ENCODE assay signal across 19 mouse cellular contexts in genomic region chr15:37046131-37046530, GRCm38 (mm10). TPM values are rescaled to one million over a fixed set of nuclear protein-coding genes. Genes with fewer than 3 reads are reported as not detected.
A peak's percentile ranks its signal among the peaks of the same experiment; 100 is the strongest.
DNase-seq lines count a peak whose midpoint lies in the region; ATAC-seq and TF ChIP-seq lines count a peak whose summit lies in the region.
"Had no signal": no experiment of that assay in that cellular context is flagged by ENCODE, and none has a peak within 500 bp of the region (broad histone marks: within the 10 kb centered on the region; RNA-seq: fewer than 3 reads in every experiment).

No protein-coding gene starts in this region.

- H3K4me3 ChIP-seq in heart, postnatal 0 days (ENCODE audit: low read depth, low read length): no peak overlapping the region
- H3K4me3 ChIP-seq in lung, postnatal 0 days (ENCODE audit: low read depth, low read length): no peak overlapping the region
- H3K4me3 ChIP-seq in lung, adult 2 months (replicated peaks; ENCODE audit: extremely low read depth, low read depth, low read length): no peak overlapping the region
- no peak overlapping the region for H3K4me3 ChIP-seq in kidney, embryonic 16.5 days (ENCODE audit: low read length)
- no peak overlapping the region for H3K4me3 ChIP-seq in thymus, adult 2 months (ENCODE audit: control insufficient read depth, insufficient read depth, low read length)
- H3K4me3 ChIP-seq: embryonic facial prominence, embryonic 15.5 days; hindbrain, embryonic 13.5 days; liver, embryonic 13.5 days; midbrain, embryonic 13.5 days had no signal

- H3K9me3 ChIP-seq in heart, postnatal 0 days (replicated peaks; ENCODE audit: control insufficient read depth, low read length): peaks cover under 1% of the 10 kb centered on the region; the same call in 1 of the 2 replicates
- no peaks in the 10 kb centered on the region for H3K9me3 ChIP-seq in lung, postnatal 0 days (ENCODE audit: low read length)
- H3K9me3 ChIP-seq in kidney, embryonic 16.5 days (ENCODE audit: low read length): no peaks in the 10 kb centered on the region
- H3K9me3 ChIP-seq: embryonic facial prominence, embryonic 15.5 days; hindbrain, embryonic 13.5 days; liver, embryonic 13.5 days; midbrain, embryonic 13.5 days had no signal

- WGBS in heart, postnatal 0 days: 63% methylated on average over 7 of the region's 7 CpGs
- 73% methylated on average over 7 of the region's 7 CpGs for WGBS in lung, postnatal 0 days
- WGBS in lung, adult 2 months: 46% methylated on average over 7 of the region's 7 CpGs
- WGBS in kidney, embryonic 16.5 days: 66% methylated on average over 7 of the region's 7 CpGs
- 94% methylated on average over 7 of the region's 7 CpGs for WGBS in thymus, adult 2 months

- TF ChIP-seq CTCF in heart, postnatal 0 days (IDR thresholded peaks at IDR 0.05; ENCODE audit: low read depth): no peak
- no peak for TF ChIP-seq CTCF in lung, postnatal 0 days (IDR thresholded peaks at IDR 0.05)
- no peak for TF ChIP-seq CTCF in lung, adult 2 months (IDR thresholded peaks at IDR 0.05; ENCODE audit: insufficient read depth, low read length)
- TF ChIP-seq CTCF in thymus, adult 2 months (IDR thresholded peaks at IDR 0.05; ENCODE audit: borderline replicate concordance, control insufficient read depth, extremely low read depth, insufficient read depth, low read length, poor library complexity): no peak

- H3K27me3 ChIP-seq in heart, postnatal 0 days (ENCODE audit: control insufficient read depth, insufficient read depth, low read length): no peaks in the 10 kb centered on the region
- H3K27me3 ChIP-seq in lung, postnatal 0 days (replicated peaks; ENCODE audit: insufficient read depth, low read length): no peaks in the 10 kb centered on the region
- no peaks in the 10 kb centered on the region for H3K27me3 ChIP-seq in kidney, embryonic 16.5 days (ENCODE audit: insufficient read depth, low read length)
- H3K27me3 ChIP-seq in thymus, adult 2 months (ENCODE audit: control insufficient read depth, insufficient read depth, low read length): no peaks in the 10 kb centered on the region
- H3K27me3 ChIP-seq: embryonic facial prominence, embryonic 15.5 days; hindbrain, embryonic 13.5 days; liver, embryonic 13.5 days; midbrain, embryonic 13.5 days had no signal

- H3K27ac ChIP-seq in heart, postnatal 0 days (ENCODE audit: low read depth): no peak overlapping the region
- no peak overlapping the region for H3K27ac ChIP-seq in lung, postnatal 0 days (ENCODE audit: low read length)
- H3K27ac ChIP-seq in kidney, embryonic 16.5 days (ENCODE audit: low read length): no peak overlapping the region; the same call in 1 of the 2 replicates
- H3K27ac ChIP-seq in thymus, adult 2 months (ENCODE audit: control insufficient read depth, insufficient read depth, low read length): no peak overlapping the region
- H3K27ac ChIP-seq: embryonic facial prominence, embryonic 15.5 days; liver, embryonic 13.5 days; macrophage; midbrain, embryonic 13.5 days had no signal

- no peak overlapping the region for H3K4me2 ChIP-seq in heart, postnatal 0 days (ENCODE audit: low read depth, low read length)
- H3K4me2 ChIP-seq in lung, postnatal 0 days (replicated peaks; ENCODE audit: low read depth, low read length): no peak overlapping the region
- no peak overlapping the region for H3K4me2 ChIP-seq in kidney, embryonic 16.5 days (replicated peaks; ENCODE audit: low read depth, low read length)
- H3K4me2 ChIP-seq: embryonic facial prominence, embryonic 15.5 days; heart, embryonic 11.5 days; hindbrain, embryonic 13.5 days; liver, embryonic 13.5 days; midbrain, embryonic 13.5 days had no signal

- ATAC-seq in heart, postnatal 0 days (ENCODE audit: insufficient read depth, low read depth): 0 out of 2 replicates have a peak, but pooled peaks have one; percentile 30
- 0 out of 2 replicates have a peak, but pooled peaks have one; percentile 25 for ATAC-seq in lung, postnatal 0 days
- peak; percentile 15; the same call in 1 of the 2 replicates for ATAC-seq in kidney, embryonic 16.5 days (ENCODE audit: low FRiP score, low TSS enrichment)
- ATAC-seq: intestine, embryonic 16.5 days; midbrain, embryonic 13.5 days had no signal

- TF ChIP-seq POLR2A in lung, adult 2 months (IDR thresholded peaks at IDR 0.05; ENCODE audit: borderline replicate concordance, extremely low read depth, low read depth, low read length): no peak
- TF ChIP-seq POLR2A in thymus, adult 2 months (IDR thresholded peaks at IDR 0.05; ENCODE audit: control insufficient read depth, extremely low read depth, insufficient read depth, low read length, poor library complexity): no peak

- H3K4me1 ChIP-seq in heart, postnatal 0 days (ENCODE audit: control insufficient read depth, insufficient read depth): no peaks in the 10 kb centered on the region
- H3K4me1 ChIP-seq in lung, postnatal 0 days (ENCODE audit: insufficient read depth, low read depth, low read length): no peaks in the 10 kb centered on the region
- H3K4me1 ChIP-seq in lung, adult 2 months (ENCODE audit: control insufficient read depth, insufficient read depth, low read length): no peaks in the 10 kb centered on the region; the same call in 1 of the 2 replicates
- no peaks in the 10 kb centered on the region for H3K4me1 ChIP-seq in kidney, embryonic 16.5 days (ENCODE audit: insufficient read depth, low read length)
- H3K4me1 ChIP-seq in thymus, adult 2 months (replicated peaks; ENCODE audit: control insufficient read depth, insufficient read depth, low read length): no peaks in the 10 kb centered on the region
- H3K4me1 ChIP-seq: embryonic facial prominence, embryonic 15.5 days had no signal

- no peak overlapping the region for H3K9ac ChIP-seq in heart, postnatal 0 days (replicated peaks; ENCODE audit: low read depth, low read length)
- H3K9ac ChIP-seq in lung, postnatal 0 days (replicated peaks; ENCODE audit: low read depth): no peak overlapping the region
- H3K9ac ChIP-seq in kidney, embryonic 16.5 days (replicated peaks; ENCODE audit: low read length): no peak overlapping the region
- H3K9ac ChIP-seq: embryonic facial prominence, embryonic 15.5 days; hindbrain, embryonic 13.5 days; liver, embryonic 13.5 days; midbrain, embryonic 13.5 days had no signal

- TF ChIP-seq EP300 in heart, postnatal 0 days (IDR thresholded peaks at IDR 0.05; ENCODE audit: low read depth): no peak
- no peak for TF ChIP-seq EP300 in lung, postnatal 0 days (IDR thresholded peaks at IDR 0.05)

- H3K36me3 ChIP-seq in heart, postnatal 0 days (replicated peaks; ENCODE audit: control insufficient read depth, insufficient read depth, low read length): no peaks in the 10 kb centered on the region
- H3K36me3 ChIP-seq in lung, postnatal 0 days (ENCODE audit: insufficient read depth, low read length): no peaks in the 10 kb centered on the region
- H3K36me3 ChIP-seq in kidney, embryonic 16.5 days (ENCODE audit: insufficient read depth, low read length): no peaks in the 10 kb centered on the region
- H3K36me3 ChIP-seq in thymus, adult 2 months (ENCODE audit: control insufficient read depth, insufficient read depth, low read length): no peaks in the 10 kb centered on the region
- H3K36me3 ChIP-seq: embryonic facial prominence, embryonic 15.5 days; G1E; hindbrain, embryonic 13.5 days; liver, embryonic 13.5 days; midbrain, embryonic 13.5 days had no signal

- DNase-seq in heart, postnatal 0 days (ENCODE audit: low spot score): no peak
- DNase-seq in heart, adult 18-20 months: no peak
- no peak for DNase-seq in lung, postnatal 0 days (ENCODE audit: low spot score)
- no peak for DNase-seq in lung, adult 2 months
- no peak for DNase-seq in testis, postnatal 14 days (ENCODE audit: low spot score)
- DNase-seq in thymus, adult 2 months: no peak
- DNase-seq: adrenal gland, adult 8-10 months; gastrocnemius, postnatal 25 days; heart, adult 11 months; heart, postnatal 4 days; liver, embryonic 13.5 days had no signal

RNA-seq across cellular contexts. Expression of gene Zfp706, which starts 38.6 kb away (rescaled TPM):
- 36.9 and 48.7 TPM in 2 replicates for total RNA-seq in heart, postnatal 0 days (2014; rRNA removed; ENCODE audit: low replicate concordance)
- polyA plus RNA-seq in heart, postnatal 0 days (2015; fragmentation: Nextera tagmentation; extraction: Ambion mirVana): 541 and 578 TPM in 2 replicates
- 100 to 1,000 TPM; 196 to 224 TPM for total RNA-seq in heart, adult 18-20 months (2021)
- polyA plus RNA-seq in lung, postnatal 0 days (2015; fragmentation: Nextera tagmentation; extraction: Ambion mirVana): 428 and 445 TPM in 2 replicates
- polyA plus RNA-seq in lung, adult 2 months (2012; rRNA removed): 25.4 and 27.1 TPM in 2 replicates
- polyA plus RNA-seq in kidney, embryonic 16.5 days (2015; fragmentation: Nextera tagmentation; extraction: Ambion mirVana): 403 and 418 TPM in 2 replicates
- 33.7 and 35.5 TPM in 2 replicates for polyA plus RNA-seq in thymus, adult 2 months (2012; rRNA removed)

Comparison
In these comparisons a context has a peak if more than half of its experiments do, and no peak if none do; other contexts are left out.
1. RNA of gene Zfp706, which starts 38.6 kb away (polyA plus RNA-seq): 541 to 578 TPM in heart, postnatal 0 days, 428 to 445 TPM in lung, postnatal 0 days and 403 to 418 TPM in kidney, embryonic 16.5 days; 33.7 to 35.5 TPM in thymus, adult 2 months and 25.4 to 27.1 TPM in lung, adult 2 months; every median in the first group is over 10 times any median in the second.
2. Peak in every context shown above with its lines, with median percentiles within 50 percentile points of each other: ATAC-seq.